Mouse (Mus musculus) liver, embryonic 15.5 days (tissue): Measurements from ENCODE around the gene Prelid1. TPM values are rescaled to one million over a fixed set of nuclear protein-coding genes. Genes with fewer than 3 reads are reported as not detected.

Experiments used
- ATAC-seq: fragments of 200-750 bp; cut with Nextera tagmentation; 2 replicates; pipeline ENCODE4 v1.8.0; 2017; ENCODE audit warnings: moderate number of reproducible peaks, mild to moderate bottlenecking, moderate library complexity; ENCODE audit not compliant: insufficient read depth
- H3K27ac ChIP-seq: fragments of 300-500 bp; sonication (generic); replicated peaks from 2 replicates; pipeline ENCODE4 v1.5.1; 2015; ENCODE audit warnings: mild to moderate bottlenecking, inconsistent platforms
- H3K27me3 ChIP-seq: fragments of 300-500 bp; sonication (generic); 2 replicates; pipeline ENCODE4 v1.6.1; 2015; ENCODE audit warnings: mild to moderate bottlenecking, inconsistent platforms
- H3K36me3 ChIP-seq: fragments of 300-500 bp; sonication (generic); replicated peaks from 2 replicates; pipeline ENCODE4 v1.6.1; 2015; ENCODE audit warnings: moderate library complexity, mild to moderate bottlenecking, inconsistent platforms
- H3K4me1 ChIP-seq: fragments of 300-500 bp; sonication (generic); replicated peaks from 2 replicates; pipeline ENCODE4 v1.6.1; 2015; ENCODE audit warnings: inconsistent platforms
- H3K4me2 ChIP-seq: fragments of 300-500 bp; sonication (generic); 2 replicates; pipeline ENCODE4 v1.6.1; 2015; ENCODE audit warnings: moderate library complexity, mild to moderate bottlenecking, inconsistent platforms
- H3K4me3 ChIP-seq: fragments of 300-500 bp; sonication (generic); replicated peaks from 2 replicates; pipeline ENCODE4 v1.5.1; 2015; ENCODE audit warnings: mild to moderate bottlenecking, inconsistent platforms
- H3K9ac ChIP-seq: fragments of 300-500 bp; sonication (generic); 2 replicates; pipeline ENCODE4 v1.6.1; 2015; ENCODE audit warnings: moderate library complexity, mild to moderate bottlenecking, inconsistent platforms
- H3K9me3 ChIP-seq: fragments of 300-500 bp; sonication (generic); replicated peaks from 2 replicates; pipeline ENCODE4 v1.6.1; 2016; ENCODE audit warnings: inconsistent platforms
- WGBS: fragments of 180-500 bp; shearing (Covaris S2); methylation state at CpG from one replicate; pipeline ENCODE4 v1.1.7; 2015; ENCODE audit warnings: mixed read lengths; ENCODE audit not compliant: insufficient replicate concordance; 5-methylcytosine and 5-hydroxymethylcytosine counted together
- polyA plus RNA-seq: library from polyadenylated mRNA; unstranded; fragments of >200 nt; fragmentation: Nextera tagmentation; extraction: Ambion mirVana; gene quantifications from 2 replicates; pipeline ENCODE4 v1.2.1, GENCODE M21; 2015

Prelid1 gene
- 211 and 230 TPM in 2 replicates for polyA plus RNA-seq

DNA sequence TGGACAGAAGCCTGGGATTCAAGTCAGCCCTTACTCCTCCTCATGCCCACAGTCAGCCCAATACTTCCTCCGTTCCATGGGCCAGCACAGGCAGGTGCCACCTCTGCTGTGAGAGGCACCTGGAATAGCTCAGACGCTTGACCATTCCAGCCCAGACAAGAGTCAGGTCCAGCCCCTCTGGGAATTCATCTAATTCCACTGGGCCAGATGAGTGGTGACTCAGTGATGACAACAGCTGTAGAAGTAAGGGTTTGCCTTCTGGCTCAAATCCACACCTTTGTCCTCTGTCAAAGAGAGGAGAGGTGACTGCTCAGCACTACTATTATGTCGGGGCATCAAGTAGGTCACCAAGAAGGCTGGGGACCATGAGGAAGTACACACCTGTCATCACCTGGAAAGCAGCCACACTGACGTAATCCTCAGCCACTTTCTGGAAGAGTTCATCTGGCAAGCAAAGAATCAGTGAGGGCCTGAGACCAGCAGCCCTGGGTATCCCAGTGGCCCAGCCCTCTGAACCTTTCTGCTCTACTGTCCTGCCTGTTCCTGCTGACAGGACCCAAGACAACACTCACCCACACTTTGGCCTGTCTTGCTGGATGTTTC is at the start of gene Prelid1:
Gene Prelid1 (plus strand): TSS at position 570 of the 603 bp plus-strand sequence.
- Histone ChIP-seq H3K9ac (peak within 1 kb of the TSS; percentile 99), H3K36me3 (peaks cover 69% of the 10 kb centered on the region), H3K4me1 (peaks cover 57% of the 10 kb centered on the region), H3K4me3 (peak within 1 kb of the TSS; percentile 91), H3K9me3 (no peaks in the 10 kb centered on the region), H3K27me3 (no peaks in the 10 kb centered on the region), H3K4me2 (peak within 1 kb of the TSS; percentile 99), H3K27ac (peak within 1 kb of the TSS; percentile 84)
- no peak for ATAC-seq
- WGBS = 72% methylated on average over 4 of the region's 4 CpGs

DNA sequence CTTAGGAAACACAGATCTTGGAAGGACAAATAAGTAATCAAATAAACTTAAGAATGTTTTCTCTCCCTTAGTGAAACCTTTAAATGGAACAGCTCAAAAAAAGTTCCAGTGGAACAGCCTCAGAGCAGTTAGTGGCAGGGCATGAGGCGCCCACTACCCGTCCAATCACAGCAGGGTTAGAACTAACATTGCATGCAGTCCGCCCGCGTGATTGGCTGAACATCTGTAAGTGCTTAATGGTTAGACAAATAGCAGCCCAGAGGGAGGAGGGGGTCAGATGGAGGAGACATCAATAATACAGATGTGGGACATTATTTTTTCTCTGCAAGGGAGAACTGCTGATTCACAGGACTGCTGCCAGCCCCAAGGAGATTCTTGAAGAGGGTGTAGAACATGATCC is 43.1 kb upstream of the Prelid1 start:
- H3K4me1 ChIP-seq = no peaks in the 10 kb centered on the region
- H3K4me3 ChIP-seq = no peak overlapping the region
- no peaks in the 10 kb centered on the region for H3K27me3 ChIP-seq
- WGBS = 83% methylated on average over 5 of the region's 5 CpGs
- no peak overlapping the region for H3K9ac ChIP-seq
- no peak for ATAC-seq
- no peak overlapping the region for H3K4me2 ChIP-seq
- H3K36me3 ChIP-seq = peaks cover 61% of the 10 kb centered on the region
- H3K9me3 ChIP-seq = no peaks in the 10 kb centered on the region
- no peak overlapping the region for H3K27ac ChIP-seq

DNA sequence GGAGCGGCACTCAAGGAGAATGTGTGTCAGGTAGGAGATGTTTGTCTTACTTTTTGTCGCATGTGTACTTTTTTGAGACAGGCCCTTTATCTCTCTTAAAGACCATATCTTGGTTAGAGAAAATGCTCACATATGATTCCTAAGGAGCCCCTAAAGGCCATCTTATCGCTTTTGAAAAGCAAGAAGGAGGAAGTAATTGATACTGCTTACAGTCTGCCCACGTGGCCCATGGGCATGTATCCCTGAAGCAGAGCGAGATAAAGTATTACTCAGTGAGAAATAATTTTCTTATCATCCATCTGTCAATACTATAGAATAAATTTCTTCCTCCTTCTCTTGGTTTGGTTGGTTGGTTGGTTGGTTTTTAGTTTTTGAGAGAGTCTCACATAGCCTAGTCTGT is 42.7 kb upstream of the Prelid1 start:
- Histone ChIP-seq H3K4me1 (no peaks in the 10 kb centered on the region), H3K9me3 (no peaks in the 10 kb centered on the region), H3K36me3 (peaks cover 62% of the 10 kb centered on the region), H3K27ac (no peak overlapping the region), H3K4me3 (no peak overlapping the region), H3K27me3 (no peaks in the 10 kb centered on the region), H3K4me2 (no peak overlapping the region), H3K9ac (no peak overlapping the region)
- no peak for ATAC-seq
- WGBS = 65% methylated on average over 5 of the region's 5 CpGs

DNA sequence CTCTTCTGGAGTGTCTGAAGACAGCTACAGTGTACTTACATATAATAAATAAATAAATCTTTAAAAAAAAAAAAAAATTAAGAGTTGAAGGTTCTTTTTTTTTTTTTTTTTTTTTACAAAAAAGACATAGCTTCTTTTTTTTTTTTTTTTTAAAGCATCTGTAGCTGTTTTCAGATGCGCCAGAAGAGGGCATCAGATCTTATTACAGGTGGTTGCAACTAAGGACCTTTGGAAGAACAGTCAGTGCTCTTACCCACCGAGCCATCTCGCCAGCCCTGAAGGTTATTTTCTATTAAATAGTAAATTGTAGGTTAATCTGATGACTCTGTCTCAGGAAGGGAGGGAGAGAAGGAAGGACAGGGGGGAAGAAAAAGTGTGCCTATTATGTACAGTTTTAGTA is 31.4 kb upstream of the Prelid1 start:
- WGBS = 71% methylated on average over 3 of the region's 3 CpGs
- Histone ChIP-seq H3K4me2 (no peak overlapping the region), H3K27me3 (no peaks in the 10 kb centered on the region), H3K36me3 (peaks cover 79% of the 10 kb centered on the region), H3K27ac (no peak overlapping the region), H3K9ac (no peak overlapping the region), H3K4me1 (no peaks in the 10 kb centered on the region), H3K4me3 (no peak overlapping the region), H3K9me3 (no peaks in the 10 kb centered on the region)
- no peak for ATAC-seq

DNA sequence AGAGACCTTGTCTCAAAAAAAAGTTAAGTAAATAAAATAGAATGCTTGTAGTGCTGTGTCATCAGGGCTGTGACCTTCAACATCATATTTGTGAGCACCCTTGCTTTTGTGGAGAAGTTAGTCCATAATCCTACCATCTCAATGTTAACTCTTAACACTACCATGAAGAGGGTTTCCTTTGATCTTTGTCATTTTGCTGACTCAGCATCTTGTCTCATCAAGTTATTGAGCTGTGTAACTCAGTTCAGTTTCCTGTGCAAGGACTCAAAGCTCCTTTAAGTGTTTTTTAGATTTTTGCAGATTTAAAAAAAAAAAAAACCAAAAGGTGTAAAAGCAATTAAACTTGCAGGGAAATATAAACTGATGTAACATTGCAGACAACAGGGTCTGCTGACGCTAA is 23.5 kb upstream of the Prelid1 start:
- 89% methylated on average over 1 of the region's 1 CpGs for WGBS
- Histone ChIP-seq H3K4me2 (no peak overlapping the region), H3K27ac (no peak overlapping the region), H3K9ac (no peak overlapping the region), H3K4me3 (no peak overlapping the region), H3K36me3 (peaks cover 90% of the 10 kb centered on the region), H3K27me3 (no peaks in the 10 kb centered on the region), H3K4me1 (no peaks in the 10 kb centered on the region), H3K9me3 (no peaks in the 10 kb centered on the region)
- ATAC-seq = no peak

DNA sequence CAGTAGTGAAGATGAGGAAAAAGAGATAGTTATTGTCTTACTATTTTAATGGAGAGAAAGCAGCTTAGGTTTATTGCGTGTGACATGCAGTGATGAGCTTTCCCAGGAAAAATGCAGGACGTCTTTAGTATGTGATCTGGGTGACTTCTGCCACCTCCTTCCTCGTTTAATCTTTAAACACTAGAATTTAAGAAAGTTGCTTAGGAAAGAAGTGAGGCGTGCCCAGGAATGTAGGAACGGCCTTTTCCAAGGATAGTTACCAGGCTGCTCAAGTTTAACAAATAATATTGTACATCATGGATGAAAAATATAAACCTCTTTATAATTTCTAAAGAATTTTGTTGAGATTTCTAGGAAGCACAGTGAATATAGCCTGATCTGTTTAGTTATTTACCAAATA is 19.4 kb upstream of the Prelid1 start:
- no peak overlapping the region for H3K4me3 ChIP-seq
- no peak overlapping the region for H3K27ac ChIP-seq
- no peak overlapping the region for H3K4me2 ChIP-seq
- no peaks in the 10 kb centered on the region for H3K27me3 ChIP-seq
- 77% methylated on average over 5 of the region's 5 CpGs for WGBS
- no peaks in the 10 kb centered on the region for H3K4me1 ChIP-seq
- H3K9me3 ChIP-seq = no peaks in the 10 kb centered on the region
- no peak for ATAC-seq
- peaks cover 89% of the 10 kb centered on the region for H3K36me3 ChIP-seq
- H3K9ac ChIP-seq = no peak overlapping the region

DNA sequence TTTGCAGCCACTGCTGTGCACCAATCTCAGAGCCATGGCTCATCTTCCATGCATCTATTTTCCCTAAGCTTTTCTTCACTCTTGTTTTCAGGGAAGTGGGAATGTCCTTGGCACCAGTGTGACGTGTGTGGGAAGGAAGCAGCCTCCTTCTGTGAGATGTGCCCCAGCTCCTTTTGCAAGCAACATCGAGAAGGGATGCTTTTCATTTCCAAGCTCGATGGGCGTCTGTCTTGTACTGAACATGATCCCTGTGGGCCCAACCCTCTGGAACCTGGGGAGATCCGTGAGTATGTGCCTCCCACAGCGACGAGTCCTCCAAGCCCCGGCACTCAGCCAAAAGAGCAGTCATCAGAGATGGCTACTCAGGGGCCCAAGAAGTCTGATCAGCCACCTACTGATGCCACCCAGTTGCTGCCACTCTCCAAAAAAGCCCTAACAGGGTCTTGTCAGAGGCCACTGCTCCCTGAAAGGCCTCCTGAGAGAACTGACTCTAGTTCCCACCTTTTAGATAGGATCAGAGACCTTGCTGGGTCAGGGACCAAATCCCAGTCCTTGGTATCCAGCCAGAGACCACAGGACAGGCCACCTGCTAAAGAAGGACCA is 8.2 kb upstream of the Prelid1 start:
- Histone ChIP-seq H3K27me3 (no peaks in the 10 kb centered on the region), H3K36me3 (peaks cover 89% of the 10 kb centered on the region), H3K9ac (no peak overlapping the region), H3K4me1 (no peaks in the 10 kb centered on the region), H3K4me3 (no peak overlapping the region), H3K4me2 (no peak overlapping the region), H3K9me3 (no peaks in the 10 kb centered on the region), H3K27ac (no peak overlapping the region)
- 83% methylated on average over 8 of the region's 8 CpGs for WGBS
- ATAC-seq = no peak

DNA sequence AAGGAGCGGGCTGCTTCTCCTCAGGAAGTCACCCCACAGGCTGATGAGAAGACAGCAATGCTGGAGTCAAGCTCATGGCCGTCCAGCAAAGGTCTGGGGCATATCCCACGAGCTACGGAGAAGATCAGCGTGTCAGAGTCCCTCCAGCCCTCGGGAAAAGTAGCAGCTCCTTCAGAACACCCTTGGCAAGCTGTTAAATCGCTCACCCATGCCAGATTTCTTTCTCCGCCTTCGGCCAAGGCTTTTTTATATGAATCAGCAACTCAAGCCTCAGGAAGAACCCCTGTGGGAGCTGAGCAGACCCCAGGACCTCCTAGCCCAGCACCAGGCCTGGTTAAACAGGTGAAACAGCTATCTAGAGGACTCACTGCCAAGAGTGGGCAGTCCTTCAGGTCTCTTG is 7.2 kb upstream of the Prelid1 start:
- Histone ChIP-seq H3K27ac (no peak overlapping the region), H3K36me3 (peaks cover 84% of the 10 kb centered on the region)
- WGBS = 84% methylated on average over 9 of the region's 9 CpGs

DNA sequence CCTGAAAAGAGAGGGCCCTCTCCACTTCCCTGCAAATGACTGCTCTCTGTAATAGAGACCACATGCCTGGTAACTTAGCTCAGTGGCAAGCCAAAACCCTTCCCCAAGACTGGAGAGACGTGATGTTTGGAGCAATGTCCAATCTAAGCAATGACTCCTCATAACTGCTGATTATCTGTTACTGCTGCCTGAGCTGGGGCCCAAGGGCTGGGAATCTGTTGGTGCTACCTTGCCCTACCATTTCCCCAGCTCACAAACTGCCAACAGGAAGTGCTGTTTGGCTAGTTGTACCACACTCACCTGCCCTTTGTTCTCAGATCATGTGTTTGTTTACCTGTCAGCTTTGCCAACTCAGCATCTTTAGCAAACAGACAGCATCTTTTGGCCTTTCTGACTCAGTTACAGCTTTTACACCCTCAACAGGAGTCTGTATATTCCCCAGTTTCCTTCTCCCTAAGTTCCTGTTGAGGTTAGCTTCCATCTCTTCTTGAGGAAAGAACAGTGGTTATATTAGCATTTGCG is 5.3 kb upstream of the Prelid1 start:
- H3K36me3 ChIP-seq = peaks cover 90% of the 10 kb centered on the region
- no peak for ATAC-seq
- H3K27me3 ChIP-seq = no peaks in the 10 kb centered on the region
- no peak overlapping the region for H3K4me3 ChIP-seq
- peaks cover 13% of the 10 kb centered on the region for H3K4me1 ChIP-seq
- WGBS = 77% methylated on average over 2 of the region's 2 CpGs
- no peak overlapping the region for H3K9ac ChIP-seq
- no peak overlapping the region for H3K4me2 ChIP-seq
- no peak overlapping the region for H3K27ac ChIP-seq
- no peaks in the 10 kb centered on the region for H3K9me3 ChIP-seq

More for the DNA sequence above, 7.2 kb upstream of the Prelid1 start:
- Histone ChIP-seq H3K9ac (no peak overlapping the region), H3K9me3 (no peaks in the 10 kb centered on the region), H3K27me3 (no peaks in the 10 kb centered on the region), H3K4me2 (no peak overlapping the region), H3K4me3 (no peak overlapping the region), H3K4me1 (0 out of 2 replicates have a peak, but pooled peaks cover 4% of the 10 kb centered on the region)
- ATAC-seq = no peak

DNA sequence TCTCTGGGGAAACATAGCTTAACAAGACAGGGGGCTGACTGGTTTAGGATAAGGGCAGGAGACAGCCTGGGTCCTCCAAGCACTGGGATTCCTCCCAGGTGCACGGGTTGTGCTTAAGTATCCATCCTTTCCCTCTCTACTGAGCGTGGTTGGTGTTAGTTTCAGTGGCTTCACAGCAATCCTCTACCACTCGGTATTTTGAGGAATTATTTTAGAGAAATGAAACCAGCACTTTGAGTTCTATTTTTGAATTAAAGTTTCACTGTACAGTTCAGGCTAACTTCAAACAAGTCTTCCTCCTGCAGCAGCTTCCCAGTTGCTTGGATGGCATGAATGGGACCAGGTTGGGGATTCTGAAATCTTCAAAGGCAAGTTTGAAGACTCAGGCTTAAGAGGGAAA is 1.9 kb upstream of the Prelid1 start:
- peaks cover 44% of the 10 kb centered on the region for H3K4me1 ChIP-seq
- 0 out of 2 replicates have a peak overlapping the region, but pooled peaks have one; percentile 33 for H3K27ac ChIP-seq
- H3K9me3 ChIP-seq = no peaks in the 10 kb centered on the region
- H3K9ac ChIP-seq = no peak overlapping the region
- no peak for ATAC-seq
- H3K36me3 ChIP-seq = peaks cover 71% of the 10 kb centered on the region
- no peaks in the 10 kb centered on the region for H3K27me3 ChIP-seq
- 57% methylated on average over 3 of the region's 3 CpGs for WGBS
- no peak overlapping the region for H3K4me3 ChIP-seq
- no peak overlapping the region for H3K4me2 ChIP-seq

DNA sequence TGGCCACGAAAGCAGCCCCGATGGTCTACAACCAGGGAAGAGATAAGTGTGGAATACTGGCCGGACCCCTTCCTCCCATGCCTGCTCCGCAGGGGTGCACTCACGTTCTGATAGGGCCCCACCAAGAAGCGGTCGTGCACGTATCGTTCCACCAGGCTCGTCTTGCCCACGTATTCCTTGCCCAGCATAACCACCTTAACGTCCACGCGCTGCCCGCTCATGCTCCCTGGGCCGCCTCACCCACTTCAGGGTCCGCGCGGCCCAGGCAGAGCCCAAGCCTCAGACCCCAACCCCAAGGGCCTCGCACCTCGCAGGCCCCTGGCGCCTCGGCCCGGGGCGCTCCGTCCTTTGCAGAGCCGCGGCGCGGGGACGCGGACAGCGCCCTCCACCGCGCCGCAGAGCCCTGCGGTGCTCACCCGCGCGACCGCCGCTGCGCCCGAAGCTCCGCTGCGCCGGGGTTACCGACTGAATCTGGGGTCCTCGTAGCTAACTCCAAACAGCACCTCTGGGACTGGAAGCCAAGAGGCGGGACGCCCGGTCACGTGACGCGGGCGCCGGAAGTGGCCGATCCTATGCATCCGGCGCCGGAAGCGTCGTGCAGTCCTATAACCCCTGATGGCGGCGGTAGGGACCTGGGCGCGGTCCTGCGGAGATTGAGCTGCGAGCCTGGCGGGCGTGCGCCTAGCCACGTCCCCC is 1.3 kb downstream of the Prelid1 start, which contains the start of gene Rab24:
Gene Rab24 (minus strand): TSS at position 513 of the 696 bp plus-strand sequence.
- Histone ChIP-seq H3K4me1 (peaks cover 70% of the 10 kb centered on the region), H3K27ac (peak within 1 kb of the TSS; percentile 84), H3K36me3 (peaks cover 72% of the 10 kb centered on the region), H3K27me3 (no peaks in the 10 kb centered on the region), H3K4me2 (peak within 1 kb of the TSS; percentile 99), H3K4me3 (peak within 1 kb of the TSS; percentile 91), H3K9ac (peak within 1 kb of the TSS; percentile 99), H3K9me3 (no peaks in the 10 kb centered on the region)
- peak; percentile 91 for ATAC-seq
- WGBS = under 1% methylated on average over 73 of the region's 73 CpGs
